Mouse (Mus musculus) embryonic facial prominence, embryonic 11.5 days (tissue): ENCODE measurements at regions not wholly inside any gene's neighbourhood (a gene's known extent, or its start where the extent isn't known, plus 50 kb on each side); places are given as distances from the start of the nearest gene placed in this dataset.

Experiments
- ATAC-seq: fragments of 200-750 bp; cut with Nextera tagmentation; replicated peaks from 2 replicates; pipeline ENCODE4 v1.8.0; 2017; ENCODE audit warnings: low read depth; ENCODE audit not compliant: insufficient number of reproducible peaks, low FRiP score, low TSS enrichment
- DNase-seq: peaks from one replicate; pipeline ENCODE4 v3.0.0-alpha.2; 2015; ENCODE audit warnings: low spot score
- H3K27ac ChIP-seq: fragments of 300-500 bp; sonication (generic); replicated peaks from 2 replicates; pipeline ENCODE4 v1.5.1; 2014; ENCODE audit warnings: mild to moderate bottlenecking, low read depth, low read length, control low read depth
- H3K27me3 ChIP-seq: fragments of 300-500 bp; sonication (generic); 2 replicates; pipeline ENCODE4 v1.6.1; 2014; ENCODE audit warnings: mild to moderate bottlenecking, low read length, moderate library complexity, mixed read lengths; ENCODE audit not compliant: control insufficient read depth, insufficient read depth
- H3K36me3 ChIP-seq: fragments of 300-500 bp; sonication (generic); replicated peaks from 2 replicates; pipeline ENCODE4 v1.6.1; 2014; ENCODE audit warnings: low read depth, mild to moderate bottlenecking, low read length, moderate library complexity, mixed read lengths; ENCODE audit not compliant: control insufficient read depth, insufficient read depth
- H3K4me1 ChIP-seq: fragments of 300-500 bp; sonication (generic); 2 replicates; pipeline ENCODE4 v1.6.1; 2014; ENCODE audit warnings: low read length, mixed read lengths; ENCODE audit not compliant: control insufficient read depth, insufficient read depth
- H3K4me2 ChIP-seq: fragments of 300-500 bp; sonication (generic); 2 replicates; pipeline ENCODE4 v1.6.1; 2014; ENCODE audit warnings: low read depth, mild to moderate bottlenecking, control low read depth, low read length, moderate library complexity
- H3K4me3 ChIP-seq: fragments of 300-500 bp; sonication (generic); 2 replicates; pipeline ENCODE4 v1.5.1; 2014; ENCODE audit warnings: low read depth, low read length, control low read depth
- H3K9ac ChIP-seq: fragments of 300-500 bp; sonication (generic); replicated peaks from 2 replicates; pipeline ENCODE4 v1.6.1; 2014; ENCODE audit warnings: mild to moderate bottlenecking, control low read depth, low read length
- H3K9me3 ChIP-seq: fragments of 300-500 bp; sonication (generic); replicated peaks from 2 replicates; pipeline ENCODE4 v1.6.1; 2016; ENCODE audit warnings: mild to moderate bottlenecking, low read length, inconsistent platforms, mixed read lengths; ENCODE audit not compliant: control insufficient read depth
- WGBS: fragments of 180-500 bp; shearing (Covaris S2); extraction: QIAGEN DNeasy Blood & Tissue Kit; methylation state at CpG from one replicate; pipeline ENCODE4 v1.1.7; 2014; 5-methylcytosine and 5-hydroxymethylcytosine counted together

GRCm38 (mm10) chr14:72155197-72155907 is 336.3 kb downstream of the Gm9195 start:
- Histone ChIP-seq H3K27me3 (no peaks in the 10 kb centered on the region), H3K9ac (no peak overlapping the region), H3K9me3 (no peaks in the 10 kb centered on the region), H3K4me2 (no peak overlapping the region), H3K4me1 (no peaks in the 10 kb centered on the region), H3K4me3 (no peak overlapping the region), H3K27ac (no peak overlapping the region), H3K36me3 (no peaks in the 10 kb centered on the region)
- WGBS = 20% methylated on average over 11 of the region's 11 CpGs
- DNase-seq (peak; percentile 70), ATAC-seq (no peak)

- no peaks in the 10 kb centered on the region for H3K4me1 ChIP-seq
- WGBS = 75% methylated on average over 4 of the region's 4 CpGs
- no peaks in the 10 kb centered on the region for H3K9me3 ChIP-seq
- DNase-seq (no peak), ATAC-seq (no peak)
- H3K4me2 ChIP-seq = no peak overlapping the region
- no peak overlapping the region for H3K27ac ChIP-seq
- H3K36me3 ChIP-seq = no peaks in the 10 kb centered on the region
- H3K27me3 ChIP-seq = no peaks in the 10 kb centered on the region
- H3K9ac ChIP-seq = no peak overlapping the region
- H3K4me3 ChIP-seq = no peak overlapping the region
Observed at GRCm38 (mm10) chr14:72151676-72152075, 340.0 kb downstream of the Gm9195 start.

- Histone ChIP-seq H3K4me2 (no peak overlapping the region), H3K27me3 (no peaks in the 10 kb centered on the region), H3K9ac (no peak overlapping the region), H3K4me3 (no peak overlapping the region), H3K4me1 (no peaks in the 10 kb centered on the region), H3K9me3 (no peaks in the 10 kb centered on the region), H3K27ac (no peak overlapping the region), H3K36me3 (no peaks in the 10 kb centered on the region)
- peak; percentile 66 for DNase-seq
- ATAC-seq = peak; percentile 49; the same call in 1 of the 2 replicates
- 18% methylated on average over 4 of the region's 4 CpGs for WGBS
Observed at GRCm38 (mm10) chr14:72149463-72149862, 342.2 kb downstream of the Gm9195 start.

GRCm38 (mm10) chr14:72148886-72149285 is 342.8 kb downstream of the Gm9195 start:
- Histone ChIP-seq H3K27me3 (no peaks in the 10 kb centered on the region), H3K27ac (no peak overlapping the region), H3K9me3 (no peaks in the 10 kb centered on the region), H3K36me3 (no peaks in the 10 kb centered on the region), H3K4me2 (no peak overlapping the region), H3K9ac (no peak overlapping the region), H3K4me1 (no peaks in the 10 kb centered on the region), H3K4me3 (no peak overlapping the region)
- no peak for DNase-seq
- no peak for ATAC-seq
- 92% methylated on average over 1 of the region's 1 CpGs for WGBS

- no peak for DNase-seq
- Histone ChIP-seq H3K4me2 (no peak overlapping the region), H3K4me1 (no peaks in the 10 kb centered on the region), H3K27ac (no peak overlapping the region), H3K9ac (no peak overlapping the region), H3K9me3 (no peaks in the 10 kb centered on the region), H3K27me3 (no peaks in the 10 kb centered on the region), H3K4me3 (no peak overlapping the region), H3K36me3 (no peaks in the 10 kb centered on the region)
- WGBS = 26% methylated on average over 2 of the region's 2 CpGs
- no peak for ATAC-seq
Observed at GRCm38 (mm10) chr14:72146381-72146780, 345.3 kb downstream of the Gm9195 start.

- no peak overlapping the region for H3K9ac ChIP-seq
- DNase-seq (no peak), ATAC-seq (no peak)
- H3K9me3 ChIP-seq = no peaks in the 10 kb centered on the region
- no peak overlapping the region for H3K27ac ChIP-seq
- H3K4me2 ChIP-seq = no peak overlapping the region
- no peaks in the 10 kb centered on the region for H3K4me1 ChIP-seq
- H3K27me3 ChIP-seq = no peaks in the 10 kb centered on the region
- H3K4me3 ChIP-seq = no peak overlapping the region
- 19% methylated on average over 6 of the region's 6 CpGs for WGBS
- H3K36me3 ChIP-seq = no peaks in the 10 kb centered on the region
Observed at GRCm38 (mm10) chr14:72142883-72143487, 348.7 kb downstream of the Gm9195 start.

- H3K4me2 ChIP-seq = no peak overlapping the region
- DNase-seq (no peak), ATAC-seq (no peak)
- no peak overlapping the region for H3K9ac ChIP-seq
- no peaks in the 10 kb centered on the region for H3K36me3 ChIP-seq
- 81% methylated on average over 4 of the region's 4 CpGs for WGBS
- H3K4me3 ChIP-seq = no peak overlapping the region
- no peaks in the 10 kb centered on the region for H3K4me1 ChIP-seq
- no peaks in the 10 kb centered on the region for H3K9me3 ChIP-seq
- no peak overlapping the region for H3K27ac ChIP-seq
- H3K27me3 ChIP-seq = no peaks in the 10 kb centered on the region
Observed at GRCm38 (mm10) chr14:72141136-72141535, 350.5 kb downstream of the Gm9195 start.

GRCm38 (mm10) chr14:72130149-72130548 is 361.5 kb downstream of the Gm9195 start:
- DNase-seq (no peak), ATAC-seq (no peak)
- H3K9ac ChIP-seq = no peak overlapping the region
- H3K9me3 ChIP-seq = no peaks in the 10 kb centered on the region
- H3K4me2 ChIP-seq = no peak overlapping the region
- H3K4me1 ChIP-seq = no peaks in the 10 kb centered on the region
- H3K36me3 ChIP-seq = no peaks in the 10 kb centered on the region
- 55% methylated on average over 4 of the region's 4 CpGs for WGBS
- H3K4me3 ChIP-seq = no peak overlapping the region
- H3K27ac ChIP-seq = no peak overlapping the region
- H3K27me3 ChIP-seq = no peaks in the 10 kb centered on the region
